ENCODE assay signal across 26 mouse cellular contexts in the genomic region with DNA sequence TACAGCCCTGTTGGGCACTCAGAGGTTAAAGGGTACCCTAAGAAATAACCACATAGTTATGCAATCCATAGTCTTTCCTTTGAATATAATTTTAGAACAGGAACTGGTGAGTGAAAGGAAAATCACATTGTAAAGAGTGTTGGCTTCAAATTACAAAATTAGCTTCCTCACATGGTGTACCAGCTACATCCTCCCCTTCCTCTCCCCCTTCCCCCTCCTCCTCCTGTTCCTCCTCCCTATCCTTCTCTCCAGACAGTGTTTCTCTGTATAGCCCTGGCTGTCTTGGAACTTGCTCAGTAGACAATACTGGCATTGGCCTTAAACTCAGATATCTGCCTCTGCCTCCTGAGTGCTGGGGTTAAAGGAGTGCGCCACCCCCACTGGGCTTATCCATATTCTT. TPM values are rescaled to one million over a fixed set of nuclear protein-coding genes. Genes with fewer than 3 reads are reported as not detected.
DNase-seq lines count a peak whose midpoint lies in the region; ATAC-seq and TF ChIP-seq lines count a peak whose summit lies in the region.
"Had no signal": no experiment of that assay in that cellular context is flagged by ENCODE, and none has a peak within 500 bp of the region (broad histone marks: within the 10 kb centered on the region; RNA-seq: fewer than 3 reads in every experiment).

No protein-coding gene starts in this region.

- H3ac ChIP-seq in C2C12 (ENCODE audit: control insufficient read depth, insufficient read length, low read depth): no peak overlapping the region

- no peaks in the 10 kb centered on the region for H3K79me2 ChIP-seq in C2C12 (ENCODE audit: control insufficient read depth, insufficient read depth)
- H3K79me2 ChIP-seq in macrophage (ENCODE audit: inconsistent target): peaks cover 11% of the 10 kb centered on the region; the same call in 1 of the 2 replicates

- H3K36me3 ChIP-seq in C2C12 (ENCODE audit: control insufficient read depth, insufficient read depth) (no peaks in the 10 kb centered on the region), macrophage (ENCODE audit: inconsistent target) (no peaks in the 10 kb centered on the region)
- H3K36me3 ChIP-seq: embryonic facial prominence, embryonic 13.5 days; heart, embryonic 15.5 days; intestine, embryonic 15.5 days; kidney, embryonic 15.5 days; limb, embryonic 13.5 days; liver, embryonic 15.5 days had no signal

- 63% methylated on average over 1 of the region's 1 CpGs for WGBS in macrophage (ENCODE audit: missing documents)

- ATAC-seq in cerebellum, adult (ENCODE audit: insufficient number of reproducible peaks, low FRiP score, low TSS enrichment): no peak
- ATAC-seq: forebrain, embryonic 13.5 days; hindbrain, embryonic 16.5 days; intestine, embryonic 15.5 days had no signal

- peak; percentile 49 for DNase-seq in gastrocnemius, adult 18-20 months (ENCODE audit: low spot score)
- DNase-seq in gastrocnemius, postnatal 4 days (ENCODE audit: low spot score in 2 of 2): no peak
- DNase-seq in left cerebral cortex, adult 2 months (ENCODE audit: extremely low spot score in 1 of 2, low spot score in 2 of 2): no peak
- no peak for DNase-seq in left cerebral cortex, adult 18-20 months (ENCODE audit: low spot score in 2 of 2)
- DNase-seq in kidney, adult 18-20 months: no peak
- DNase-seq: adrenal gland, postnatal 25 days; cerebellum, adult 11-12 months; cerebellum, postnatal 14 days; gastrocnemius, postnatal 10 days; heart, postnatal 4 days; kidney, postnatal 4 days; lung, postnatal 10 days; midbrain, embryonic 14.5 days; thymus, postnatal 14 days had no signal

- intact Hi-C loops in left cerebral cortex, adult 2 months (cut with DNase I): loop anchor here (5.0 kb wide), 1 partner anchor 76 kb away; no protein-coding TSS in a partner anchor

- TF ChIP-seq CTCF in left cerebral cortex, adult 2 months (IDR thresholded peaks at IDR 0.05): no peak
- no peak for TF ChIP-seq CTCF in C2C12 (IDR thresholded peaks at IDR 0.05; ENCODE audit: control insufficient read depth, insufficient read depth, insufficient read length)

- no peak overlapping the region for H3K4me3 ChIP-seq in left cerebral cortex, adult 2 months
- H3K4me3 ChIP-seq in C2C12 (ENCODE audit: insufficient read depth, poor library complexity, severe bottlenecking) (no peak overlapping the region), macrophage (ENCODE audit: inconsistent target) (no peak overlapping the region)
- H3K4me3 ChIP-seq: embryonic facial prominence, embryonic 13.5 days; forebrain, embryonic 13.5 days; heart, embryonic 15.5 days; intestine, embryonic 15.5 days; kidney, embryonic 15.5 days; limb, embryonic 13.5 days; liver, embryonic 15.5 days; megakaryocyte, embryonic 14.5 days had no signal

- no peaks in the 10 kb centered on the region for H3K27me3 ChIP-seq in C2C12 (ENCODE audit: control insufficient read depth, insufficient read depth, insufficient read length)
- H3K27me3 ChIP-seq: forebrain, embryonic 13.5 days; heart, embryonic 15.5 days; intestine, embryonic 15.5 days; kidney, embryonic 15.5 days; liver, embryonic 15.5 days had no signal

- 0 out of 2 replicates have a peak overlapping the region, but pooled peaks have one; percentile 28 for H3K27ac ChIP-seq in left cerebral cortex, adult 2 months
- H3K27ac ChIP-seq in macrophage: peak overlapping the region; percentile 66
- H3K27ac ChIP-seq: embryonic facial prominence, embryonic 13.5 days; forebrain, embryonic 13.5 days; heart, embryonic 15.5 days; intestine, embryonic 15.5 days; kidney, embryonic 15.5 days; limb, embryonic 13.5 days; liver, embryonic 15.5 days had no signal

- no peaks in the 10 kb centered on the region for H3K79me3 ChIP-seq in C2C12 (ENCODE audit: low read depth)

TF ChIP-seq in C2C12, 6 proteins besides CTCF, POLR2A, EP300 and RAD21:
- peak; percentile 18 for TF ChIP-seq CEBPB (IDR thresholded peaks at IDR 0.05; ENCODE audit: low read depth)
- TF ChIP-seq MAX (IDR thresholded peaks at IDR 0.05): no peak
- TF ChIP-seq MYOG (IDR thresholded peaks at IDR 0.05; ENCODE audit: control insufficient read depth, extremely low read depth, insufficient read length): no peak
- TF ChIP-seq MYOD1 (IDR thresholded peaks at IDR 0.05; ENCODE audit: control insufficient read depth, insufficient read length, low read depth): no peak

RNA-seq across cellular contexts. Expression of gene Rasgrp3, which starts 26.1 kb away (rescaled TPM):
- total RNA-seq in gastrocnemius, adult 18-20 months (2021): 10 to 100 TPM; 29.8 to 32.8 TPM
- total RNA-seq in gastrocnemius, postnatal 4 days (2021): 10 to 100 TPM; 35.3 to 38.4 TPM
- 1 to 10 TPM; 7.4 to 9.0 TPM for total RNA-seq in left cerebral cortex, adult 2 months (2021)
- 10 to 100 TPM; 11.4 to 12.0 TPM for total RNA-seq in left cerebral cortex, adult 18-20 months (2021)
- polyA plus RNA-seq in C2C12 (2012; fragmentation: generic; extraction: Trizol): 0.05 TPM
- 10 to 100 TPM in 10 of 26 experiments, 1 to 10 TPM in 13, under 1 TPM in 3; 0.28 to 56.1 (median 3.7) TPM for total RNA-seq in macrophage (2018; cell fraction: chromatin; rRNA removed)
- 10 to 100 TPM in 11 of 26 experiments, 1 to 10 TPM in 14, under 1 TPM in 1; 0.82 to 22.1 (median 5.2) TPM for total RNA-seq in macrophage (2018; cell fraction: cytosol; rRNA removed)
- total RNA-seq in macrophage (2018; cell fraction: nucleus; rRNA removed): 10 to 100 TPM in 8 of 26 experiments, 1 to 10 TPM in 15, under 1 TPM in 3; 0.52 to 32.4 (median 6.2) TPM
- 7.1 to 11.4 TPM (median 9.7 TPM) in 3 replicates for polyA plus RNA-seq in macrophage (2018)
